Mouse (Mus musculus): ENCODE measurements at regions not wholly inside any gene's neighbourhood (a gene's known extent, or its start where the extent isn't known, plus 50 kb on each side); places are given as distances from the start of the nearest gene placed in this dataset.

DNA sequence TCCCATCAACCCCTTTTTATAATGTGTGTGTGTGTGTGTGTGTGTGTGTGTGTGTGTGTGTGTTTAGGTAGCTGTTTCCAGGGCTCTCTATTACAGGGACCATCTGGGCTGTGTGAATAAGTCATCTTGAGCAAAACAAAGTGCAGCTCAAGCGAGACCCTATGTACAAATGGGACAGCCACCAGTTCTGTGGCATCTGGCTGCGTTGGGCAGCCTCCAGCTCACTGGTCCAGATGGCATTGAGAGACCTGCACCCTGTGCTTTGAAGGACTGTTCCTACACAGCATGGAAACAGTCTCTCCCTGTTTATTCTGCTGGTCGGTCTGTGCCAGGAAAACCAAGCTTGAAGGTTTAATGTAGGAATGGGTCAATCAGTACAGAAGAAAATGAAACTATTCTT lies 311.4 kb upstream of the Cdyl start:
- CTCF ChIA-PET = no interaction called here
- POLR2A ChIA-PET = no interaction called here

DNA sequence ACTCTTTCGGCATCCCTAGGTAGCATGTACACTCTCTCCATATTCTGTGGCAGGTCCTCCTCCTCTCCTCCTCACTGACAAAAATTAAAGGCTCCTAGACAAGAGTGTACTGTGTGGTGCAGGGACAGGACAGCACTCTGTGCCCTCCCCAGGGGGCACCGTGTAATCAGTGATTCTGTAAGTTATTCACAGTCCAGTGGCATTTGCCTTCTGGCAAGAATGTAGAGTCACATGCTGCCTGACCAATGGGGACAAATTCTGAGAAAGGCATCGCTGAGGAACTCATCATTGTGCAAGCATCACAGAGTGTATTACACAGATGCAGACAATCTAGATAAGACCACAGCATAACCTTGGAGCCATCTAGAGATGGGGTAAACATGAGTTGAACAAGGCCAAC lies 300.3 kb upstream of the Cdyl start:
- CTCF ChIA-PET = no interaction called here
- POLR2A ChIA-PET = no interaction called here

DNA sequence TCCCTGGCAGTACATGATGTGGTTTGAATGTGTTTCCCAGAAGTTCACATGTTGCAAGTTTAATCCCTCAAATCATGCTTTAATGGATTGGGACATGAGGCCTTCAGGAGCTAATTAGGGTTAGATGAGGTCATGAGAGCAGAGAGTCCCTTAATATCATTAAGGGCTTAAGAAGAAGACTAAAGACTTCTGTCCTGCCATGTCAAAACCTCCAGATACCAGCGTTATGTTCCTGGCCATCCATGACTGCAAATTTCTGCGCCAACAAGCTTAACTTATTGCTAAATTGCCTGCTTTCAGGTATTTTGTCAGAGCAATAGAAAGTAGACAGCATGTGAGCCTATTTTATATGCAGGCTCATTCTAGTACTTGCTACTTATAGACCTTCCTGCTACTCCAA lies 282.1 kb upstream of the Cdyl start:
- POLR2A ChIA-PET = no interaction called here
- CTCF ChIA-PET = no interaction called here

DNA sequence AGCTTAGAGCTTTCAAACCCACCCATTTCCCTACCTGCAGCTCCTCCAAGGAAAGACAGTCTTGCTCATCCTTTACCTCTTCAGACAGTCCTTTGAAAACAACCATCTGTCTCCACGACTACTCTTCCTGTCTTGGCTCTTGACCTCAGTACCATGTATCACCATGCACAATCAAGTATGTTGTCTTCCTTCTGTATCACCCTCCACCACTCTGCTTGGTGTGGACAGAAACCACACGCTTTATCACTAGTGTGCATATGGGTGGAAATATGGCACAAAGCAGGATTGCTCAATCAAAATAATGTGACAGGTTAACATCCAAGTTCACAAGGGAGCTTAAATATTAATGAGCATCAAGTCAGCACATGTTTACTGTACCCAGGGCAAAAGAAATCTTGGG lies 280.1 kb upstream of the Cdyl start:
- POLR2A ChIA-PET = no interaction called here
- CTCF ChIA-PET = interaction anchor here in 1 of 4 experiments (1.2 kb wide), 1 partner anchor 568 kb away, joined by 4 read pairs; no protein-coding TSS in a partner anchor

DNA sequence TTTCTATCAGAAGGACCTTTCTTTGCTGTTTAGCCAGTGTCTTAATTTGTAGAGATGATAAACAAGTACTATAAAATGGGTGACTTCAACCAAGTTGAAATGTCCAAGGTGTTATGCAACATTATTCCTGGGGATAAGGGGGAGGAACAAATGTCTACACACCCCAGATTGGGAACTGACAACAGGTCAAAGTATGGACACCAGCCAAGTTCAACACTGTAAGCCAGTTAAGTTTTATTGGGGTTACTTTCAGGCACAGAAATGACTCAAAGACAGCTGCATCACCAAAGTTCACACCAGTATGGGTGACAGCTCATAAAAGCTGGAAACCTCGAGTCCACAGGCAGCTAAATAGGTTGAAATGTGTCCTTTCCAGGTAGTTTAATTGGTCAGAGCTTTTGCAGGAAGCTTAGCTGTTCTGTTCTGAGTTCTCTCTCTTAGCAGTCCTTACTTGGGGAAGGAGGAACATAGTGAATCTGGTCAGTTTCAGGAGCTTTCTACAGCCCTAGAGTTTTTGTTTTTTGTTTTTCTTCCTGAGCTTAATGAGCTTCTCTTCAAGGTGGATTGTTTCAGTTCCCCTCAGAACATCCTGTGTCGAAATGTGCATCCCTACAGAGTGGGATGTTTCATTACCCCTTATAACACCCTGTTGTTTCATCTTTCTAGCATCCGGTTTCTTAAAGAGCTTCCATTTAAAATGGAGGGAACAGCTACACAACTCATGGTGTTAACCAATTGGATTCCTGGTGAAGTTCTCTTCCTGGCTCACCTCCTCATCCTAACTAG lies 279.2 kb upstream of the Cdyl start:
- POLR2A ChIA-PET = interaction anchor here in 1 of 4 experiments (0.6 kb wide), 1 partner anchor 1019 kb away, joined by 3 read pairs; no protein-coding TSS in a partner anchor
- CTCF ChIA-PET = interaction anchor here in 1 of 4 experiments (1.2 kb wide), 1 partner anchor 567 kb away, joined by 4 read pairs; no protein-coding TSS in a partner anchor

DNA sequence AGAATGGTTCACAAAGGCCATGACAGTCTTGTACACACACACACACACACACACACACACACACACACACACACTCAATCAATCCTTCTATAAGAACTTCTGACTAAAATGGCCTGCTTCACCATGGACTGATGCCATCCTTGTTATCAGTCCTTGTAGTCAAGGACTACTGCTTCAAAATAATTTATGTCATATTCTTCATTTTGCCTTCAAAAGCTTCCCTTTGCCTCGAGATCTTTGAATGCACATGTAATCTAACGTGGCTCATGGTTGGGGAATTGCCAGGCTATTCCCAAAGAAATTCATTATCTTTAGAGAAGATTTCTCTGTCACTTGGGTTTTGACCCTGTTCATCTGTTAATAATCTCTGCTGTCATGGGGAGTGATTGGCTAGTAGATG lies 278.0 kb upstream of the Cdyl start:
- ChIA-PET CTCF (no interaction called here), POLR2A (interaction anchor here in 1 of 4 experiments (0.6 kb wide), 1 partner anchor 387 kb away, joined by 3 read pairs; no protein-coding TSS in a partner anchor)

DNA sequence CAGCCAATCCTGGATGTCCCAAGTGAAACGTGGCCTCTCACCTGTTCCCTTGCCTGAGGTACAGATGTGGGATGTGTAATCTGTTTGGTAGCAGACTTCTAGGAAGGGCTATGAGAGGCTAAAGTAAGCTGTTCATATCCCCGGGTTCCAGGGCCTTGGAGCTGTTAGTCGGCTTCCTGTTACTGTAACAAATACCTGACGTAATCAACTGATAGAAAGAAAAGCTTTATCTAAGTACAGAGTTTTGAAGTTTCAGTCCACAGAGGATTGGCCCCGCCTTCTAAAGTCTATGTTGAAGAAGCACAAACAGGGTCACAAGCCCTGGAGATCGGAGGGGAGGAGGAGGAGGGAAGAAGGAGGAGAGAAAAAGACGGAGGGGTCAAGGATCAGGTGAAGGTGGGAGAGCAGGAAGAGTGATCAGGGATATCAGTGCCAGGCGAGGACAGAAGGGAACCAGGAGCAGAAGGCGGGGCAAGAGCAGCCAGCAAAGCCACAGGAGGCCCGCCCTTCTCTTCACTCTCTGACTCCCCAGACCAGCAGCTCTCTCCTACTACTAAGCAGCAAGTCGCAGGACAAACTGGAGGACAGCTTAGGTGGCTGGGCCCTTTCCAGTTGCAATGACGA lies 276.5 kb upstream of the Cdyl start:
- POLR2A ChIA-PET = no interaction called here
- CTCF ChIA-PET = no interaction called here

DNA sequence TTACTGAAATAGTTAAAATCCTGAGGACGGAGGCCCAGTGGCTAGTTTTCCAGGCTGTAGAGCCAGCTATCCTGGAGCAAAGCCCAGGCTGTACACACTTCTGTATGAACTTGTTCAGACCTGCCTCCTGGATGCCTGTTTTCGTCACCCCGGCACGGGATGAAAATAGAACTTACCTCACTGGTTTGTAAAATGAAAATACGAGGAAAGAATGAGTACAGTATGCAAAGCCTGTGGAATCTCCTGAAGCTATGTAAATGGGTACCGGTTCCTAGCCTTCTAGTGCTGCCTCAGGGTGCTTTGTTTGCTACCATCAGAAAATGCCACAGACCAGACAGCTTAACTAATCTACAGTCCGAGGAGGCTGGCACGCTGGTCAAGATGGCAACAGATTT lies 276.0 kb upstream of the Cdyl start:
- POLR2A ChIA-PET = no interaction called here

DNA sequence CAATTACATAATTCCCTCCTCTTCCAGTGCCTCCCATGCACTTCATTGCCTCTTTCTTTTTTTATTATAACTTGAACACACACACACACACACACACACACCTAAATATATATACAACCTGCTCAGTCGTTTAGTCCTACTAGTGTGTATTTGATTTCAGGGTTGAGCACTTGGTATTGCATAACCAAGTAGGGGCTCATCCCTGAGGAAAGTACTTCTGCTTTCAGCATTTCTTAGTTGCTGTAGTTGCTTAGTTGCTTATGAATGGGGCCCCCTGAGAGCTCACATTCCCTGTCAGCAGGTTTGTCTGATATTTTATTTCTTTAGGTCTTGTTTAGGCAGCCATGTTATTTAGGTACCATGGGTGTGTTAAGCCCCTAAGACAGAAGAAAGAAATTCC lies 271.3 kb upstream of the Cdyl start:
- ChIA-PET CTCF (no interaction called here), POLR2A (no interaction called here)

More for the DNA sequence above, 276.0 kb upstream of the Cdyl start:
- CTCF ChIA-PET = no interaction called here

DNA sequence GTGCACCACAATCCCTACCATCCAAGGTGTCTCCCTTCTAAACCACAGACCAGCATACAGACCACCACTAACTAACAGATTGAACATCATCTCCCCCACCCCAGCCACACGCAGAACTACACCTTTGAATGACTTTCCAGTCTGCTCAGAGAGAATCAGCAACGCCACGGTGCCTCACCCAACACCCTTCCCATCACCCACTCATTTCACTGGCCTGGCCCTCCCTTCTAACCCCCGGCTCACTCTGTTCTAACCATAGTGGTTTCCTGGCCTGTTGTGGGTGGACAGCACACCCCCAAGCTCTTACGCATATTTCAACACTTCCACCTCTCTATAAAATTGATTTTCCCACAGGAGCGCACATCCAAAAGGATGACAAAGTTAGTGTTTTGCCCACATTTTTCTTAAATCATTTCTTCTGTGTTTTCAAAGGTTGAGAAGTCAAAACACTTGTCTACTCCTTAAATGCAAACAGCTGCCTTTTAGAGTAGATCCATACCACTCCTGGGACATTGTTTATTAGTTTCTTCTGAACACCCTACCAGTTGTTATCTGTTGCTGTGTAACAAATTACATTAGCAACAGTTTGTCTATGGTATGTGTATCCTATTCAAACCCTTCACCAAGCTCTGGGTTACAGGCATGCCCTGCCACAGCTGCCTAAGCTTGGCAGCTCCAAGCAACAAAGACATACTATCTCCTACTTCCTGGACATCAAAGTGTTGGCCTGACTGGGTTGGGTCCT lies 269.7 kb upstream of the Cdyl start:
- ChIA-PET CTCF (no interaction called here), POLR2A (no interaction called here)

DNA sequence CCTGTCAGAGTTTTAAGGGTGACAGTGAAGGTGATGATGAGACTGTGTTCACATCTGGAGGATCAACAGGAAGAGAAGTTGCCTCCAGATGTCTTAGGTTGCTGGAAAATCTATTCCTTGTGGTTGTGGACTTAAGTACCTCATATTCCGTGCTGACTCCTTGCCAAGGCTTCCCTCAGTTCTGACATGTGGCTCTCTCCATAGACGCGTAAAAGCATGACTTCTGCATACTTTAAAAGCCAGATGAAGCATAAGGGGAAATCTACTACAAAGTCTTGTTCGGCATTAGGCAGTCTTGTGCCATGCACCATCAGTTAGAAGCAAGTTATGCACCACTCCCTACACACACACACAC lies 269.1 kb upstream of the Cdyl start:
- ChIA-PET POLR2A (interaction anchor here in 1 of 4 experiments (0.6 kb wide), 1 partner anchor 108 kb away, joined by 3 read pairs; no protein-coding TSS in a partner anchor), CTCF (no interaction called here)

DNA sequence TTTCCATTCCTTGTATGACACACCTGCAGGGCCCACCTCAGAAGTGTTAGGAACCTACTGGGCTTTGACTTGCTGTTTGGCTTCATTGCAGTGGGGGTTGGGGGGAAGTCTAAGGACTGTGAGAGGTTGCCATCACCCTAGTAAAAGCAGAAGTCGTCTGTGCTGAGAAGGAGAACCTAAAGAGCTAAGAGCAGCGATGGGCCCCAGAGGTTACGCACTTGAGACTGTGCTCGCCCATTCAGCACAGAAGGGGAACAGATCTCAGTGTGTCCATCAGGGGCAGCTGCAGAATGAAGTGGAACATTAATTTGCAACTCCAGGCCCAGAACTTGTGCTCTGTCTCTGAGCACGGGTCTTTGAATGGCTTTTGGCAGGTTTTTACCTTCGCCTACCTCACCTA lies 267.5 kb upstream of the Cdyl start:
- POLR2A ChIA-PET = no interaction called here

DNA sequence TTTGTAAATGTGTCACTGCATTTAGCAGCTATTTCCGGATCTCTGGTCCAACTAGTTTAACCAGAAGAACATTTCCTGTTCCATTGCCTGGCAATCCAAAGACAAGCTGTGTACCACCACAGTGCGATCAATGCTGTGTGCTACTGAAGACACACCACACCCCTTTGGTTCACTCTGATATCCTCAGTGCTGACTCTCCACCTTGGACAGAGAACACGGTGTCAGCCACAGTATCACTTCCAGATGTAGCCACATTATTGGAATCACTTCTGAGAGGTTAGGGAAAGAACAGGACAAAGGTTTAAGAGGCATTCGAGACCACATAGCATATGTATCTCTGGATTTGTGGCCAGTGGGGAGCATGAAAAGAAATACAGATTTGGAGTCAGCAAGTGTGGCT lies 264.4 kb upstream of the Cdyl start:
- POLR2A ChIA-PET = no interaction called here
- CTCF ChIA-PET = no interaction called here

More for the DNA sequence above, 267.5 kb upstream of the Cdyl start:
- CTCF ChIA-PET = no interaction called here

DNA sequence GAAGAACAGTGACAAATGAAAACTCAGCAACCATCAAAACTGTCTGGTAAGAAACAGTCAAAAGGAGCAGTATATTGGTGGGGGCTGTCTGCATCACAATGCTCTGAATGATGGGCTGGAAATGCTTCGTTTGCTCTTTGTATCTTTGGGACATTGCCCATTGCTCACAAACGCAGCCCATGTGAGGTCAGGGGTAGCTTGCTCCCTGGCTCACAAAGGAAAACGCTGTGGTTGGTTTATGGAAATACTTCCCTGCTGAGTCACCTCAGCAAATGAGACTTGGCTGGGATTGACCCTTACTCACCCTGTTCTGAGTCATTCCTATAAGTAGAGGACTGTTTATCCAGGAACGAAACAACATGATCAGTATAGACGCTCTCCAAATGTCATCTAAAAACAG lies 264.0 kb upstream of the Cdyl start:
- ChIA-PET POLR2A (no interaction called here), CTCF (no interaction called here)

DNA sequence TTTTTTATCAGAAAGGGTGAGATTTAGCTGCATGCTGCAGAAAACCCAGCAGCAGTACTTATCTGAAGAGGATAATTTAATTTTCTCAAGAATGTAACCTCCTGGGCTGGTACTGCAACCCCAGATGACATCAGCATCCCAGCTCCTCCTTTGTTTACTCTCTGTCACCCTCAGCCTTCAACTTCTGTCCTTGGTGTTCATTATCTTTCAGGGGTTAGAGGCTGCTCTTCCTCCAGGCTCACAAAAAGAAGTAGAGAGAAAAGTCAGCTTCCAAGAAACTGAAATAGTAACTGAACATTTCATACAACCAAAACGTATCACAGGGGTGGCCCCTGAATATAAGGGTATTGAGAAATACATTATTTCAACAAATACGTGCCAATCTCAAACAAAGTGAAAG lies 262.5 kb upstream of the Cdyl start:
- POLR2A ChIA-PET = interaction anchor here in 2 of 4 experiments (0.6 to 0.7 kb wide), 3 partner anchors 160 to 405 kb away, joined by 3 to 7 read pairs (median 3); no protein-coding TSS in a partner anchor
- CTCF ChIA-PET = interaction anchor here in 1 of 4 experiments (0.6 kb wide), 1 partner anchor 1142 kb away, joined by 3 read pairs; no protein-coding TSS in a partner anchor

DNA sequence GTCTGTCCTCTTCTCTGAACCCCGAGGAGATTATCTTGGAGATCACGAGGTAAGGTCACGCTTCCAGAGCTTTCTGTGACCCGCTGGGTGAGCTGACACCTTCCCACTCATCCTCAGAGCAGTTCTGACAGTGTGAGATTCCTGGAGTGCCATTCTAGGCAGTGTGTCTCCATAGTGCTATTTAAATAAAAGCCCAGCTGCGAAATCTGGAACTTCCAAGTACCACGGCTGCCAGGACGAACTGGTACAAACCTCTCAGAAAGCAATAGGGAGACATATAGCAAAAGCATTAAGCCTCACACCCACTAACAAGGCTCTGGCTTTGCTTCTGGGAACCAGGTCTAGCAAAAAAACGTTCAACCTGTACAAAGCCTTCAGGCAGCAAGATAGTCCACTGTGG lies 261.4 kb upstream of the Cdyl start:
- CTCF ChIA-PET = no interaction called here

DNA sequence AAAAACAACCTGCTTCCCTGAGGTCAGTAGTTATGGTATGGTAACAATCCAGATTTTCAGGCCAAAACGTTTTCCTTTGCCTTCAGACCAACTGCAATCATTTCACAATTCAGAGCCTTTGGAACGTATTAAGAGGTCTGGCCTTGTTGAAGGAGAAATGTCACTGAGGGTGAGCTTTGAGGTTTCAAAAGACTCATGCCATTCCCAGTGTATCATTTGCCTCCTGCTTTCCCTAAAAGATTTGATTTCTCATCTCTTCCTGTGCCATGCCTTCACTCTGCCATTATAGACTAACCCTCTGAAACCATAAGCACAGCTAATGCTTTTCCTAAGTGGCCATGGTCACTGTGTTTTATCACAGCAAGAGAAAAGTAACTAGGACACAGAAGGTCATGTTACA lies 256.8 kb upstream of the Cdyl start:
- CTCF ChIA-PET = no interaction called here
- POLR2A ChIA-PET = no interaction called here

More for the DNA sequence above, 261.4 kb upstream of the Cdyl start:
- POLR2A ChIA-PET = no interaction called here

DNA sequence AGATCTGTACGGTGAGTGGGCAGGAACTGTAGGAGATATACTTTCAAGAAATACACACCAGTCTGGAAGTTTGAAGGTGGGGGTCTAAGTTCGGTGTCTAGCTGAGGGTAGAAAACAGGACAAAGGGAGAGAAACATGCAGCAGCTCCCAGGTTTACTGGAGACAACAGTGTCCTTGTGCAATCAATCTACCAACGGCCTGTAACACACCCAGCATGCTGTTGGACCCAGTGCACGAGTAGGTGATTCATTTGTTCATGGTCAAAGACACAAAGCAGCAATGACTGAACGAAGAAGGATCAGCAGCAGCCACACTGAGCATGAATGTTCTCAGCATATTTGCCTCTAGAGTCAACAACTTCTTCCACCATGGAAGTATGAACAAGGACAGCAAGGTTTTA lies 255.2 kb upstream of the Cdyl start:
- ChIA-PET CTCF (no interaction called here), POLR2A (no interaction called here)

DNA sequence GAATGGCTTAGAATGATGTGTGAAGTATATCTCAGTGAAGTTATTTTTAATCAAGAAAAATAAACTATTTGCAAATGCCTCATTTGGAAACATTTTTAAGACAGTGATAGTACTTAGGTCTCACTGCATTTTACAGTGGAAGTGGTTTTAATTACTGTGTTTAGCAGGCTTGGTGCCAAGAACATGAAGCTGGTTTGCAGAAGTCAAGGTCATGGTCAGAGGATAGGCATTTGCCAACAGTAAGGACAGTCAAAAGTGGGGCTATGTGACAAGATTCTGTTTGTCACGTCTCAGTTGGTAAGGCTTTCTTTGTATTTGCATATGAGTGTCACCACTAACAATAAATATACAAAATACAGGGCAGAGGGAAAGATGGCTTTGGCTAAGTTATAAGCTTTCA lies 254.2 kb upstream of the Cdyl start:
- CTCF ChIA-PET = no interaction called here

DNA sequence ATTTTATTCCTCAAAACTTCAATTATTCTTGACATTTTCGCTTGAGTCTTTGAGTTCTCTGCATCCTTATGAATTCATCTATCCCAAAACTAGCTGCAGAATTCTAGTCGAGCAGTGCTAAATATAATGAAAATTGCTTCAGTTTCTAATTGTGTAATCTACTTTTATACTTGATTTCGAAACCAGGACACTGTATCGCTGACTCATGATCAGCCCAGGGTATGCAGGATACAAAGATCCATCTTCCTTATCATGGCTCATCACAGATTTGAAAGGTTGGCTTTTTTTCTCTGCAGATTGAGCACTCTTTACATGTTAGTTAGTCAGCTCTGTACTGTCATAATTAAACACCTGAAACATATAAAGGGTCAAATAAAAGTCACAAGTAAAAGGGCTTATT lies 242.1 kb upstream of the Cdyl start:
- CTCF ChIA-PET = no interaction called here
- POLR2A ChIA-PET = no interaction called here

More for the DNA sequence above, 254.2 kb upstream of the Cdyl start:
- POLR2A ChIA-PET = no interaction called here

DNA sequence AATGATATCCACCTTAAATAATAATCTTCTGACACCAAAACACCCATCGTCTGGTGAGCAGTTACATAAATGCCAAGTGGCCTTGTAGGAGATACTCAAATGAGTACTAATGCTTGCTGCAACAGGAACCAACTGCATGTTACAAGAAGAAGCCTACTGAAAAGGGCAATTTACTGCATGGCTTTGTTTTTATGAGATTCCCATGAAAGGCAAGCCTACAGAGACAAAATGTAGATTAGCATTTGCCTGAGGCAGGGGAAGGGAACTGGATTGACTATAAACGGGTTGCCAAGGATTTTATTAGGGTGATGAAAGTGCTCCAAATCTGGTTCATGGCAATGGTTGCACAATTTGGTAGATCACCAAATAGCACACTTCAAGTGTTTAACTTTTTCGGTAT lies 239.6 kb upstream of the Cdyl start:
- POLR2A ChIA-PET = no interaction called here

More for the DNA sequence above, 239.6 kb upstream of the Cdyl start:
- CTCF ChIA-PET = no interaction called here
